Mouse (Mus musculus): ENCODE data around the gene Gm17455.

Gene Gm17455

DNA sequence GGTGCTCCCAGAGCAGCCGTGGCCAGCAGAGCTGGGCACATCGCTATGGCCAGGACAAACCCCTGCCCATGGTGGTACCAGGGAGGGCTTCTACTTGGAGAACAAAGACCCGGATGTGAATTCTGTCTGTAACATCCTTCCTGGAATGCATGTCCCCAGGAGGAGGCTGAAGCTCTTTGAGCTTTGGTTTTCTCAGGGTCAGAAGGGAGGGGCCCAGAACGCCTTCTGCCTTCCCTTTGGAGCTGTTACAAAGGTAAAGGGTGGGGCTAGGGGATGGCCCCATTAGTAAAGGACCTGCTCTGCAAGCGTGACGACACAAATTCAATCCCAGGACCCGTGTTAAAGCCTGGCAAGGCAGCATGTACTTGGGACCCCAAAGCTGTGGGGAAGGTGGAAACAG is 23.2 kb downstream of the Gm17455 start:
- DNase-seq: no peak

GRCm38 (mm10) chr10:60430001-60430400 is 30.5 kb downstream of the Gm17455 start:
- no peak for DNase-seq

DNA sequence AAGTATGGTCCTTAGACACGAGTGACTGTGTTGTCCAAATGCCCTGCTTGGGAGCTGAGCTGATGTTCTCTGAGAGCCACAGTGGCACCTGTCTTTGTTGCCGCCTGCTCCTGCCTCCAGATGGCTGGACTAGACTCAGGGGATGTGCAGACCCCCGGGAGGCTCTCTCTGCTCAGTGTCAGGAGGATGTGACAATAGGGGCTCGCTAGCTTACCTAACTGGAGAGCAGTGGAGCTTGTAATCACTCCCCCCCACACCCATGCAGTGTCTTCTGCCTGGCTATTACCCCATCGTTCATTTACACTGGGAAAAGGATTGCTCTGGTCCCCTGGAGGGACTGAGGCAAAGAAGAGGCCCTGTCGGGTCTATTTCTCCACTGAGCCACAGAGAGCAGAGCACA is 31.1 kb downstream of the Gm17455 start:
- DNase-seq: no peak

- no peak for DNase-seq
Measured at GRCm38 (mm10) chr10:60432679-60433078, 33.2 kb downstream of the Gm17455 start.

DNA sequence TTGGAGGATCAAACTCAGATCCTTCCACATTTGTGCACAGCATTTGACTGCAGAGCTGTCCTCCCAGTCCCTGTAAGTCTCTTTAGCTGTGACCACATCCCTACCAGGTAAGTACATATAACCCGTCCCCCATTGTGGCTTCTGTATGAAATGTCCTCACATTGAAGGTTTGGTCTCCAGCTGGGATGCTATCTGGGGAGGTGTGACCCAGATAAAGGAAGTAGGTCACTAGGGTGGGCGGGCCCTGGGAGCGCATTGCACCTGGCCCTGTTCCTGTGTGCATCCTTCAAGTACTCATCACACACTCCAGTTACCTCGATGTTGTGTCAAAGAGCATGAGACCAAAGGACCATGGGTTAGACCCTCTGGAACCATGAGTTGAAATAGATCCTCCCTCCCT is 42.8 kb downstream of the Gm17455 start:
- DNase-seq: no peak

DNA sequence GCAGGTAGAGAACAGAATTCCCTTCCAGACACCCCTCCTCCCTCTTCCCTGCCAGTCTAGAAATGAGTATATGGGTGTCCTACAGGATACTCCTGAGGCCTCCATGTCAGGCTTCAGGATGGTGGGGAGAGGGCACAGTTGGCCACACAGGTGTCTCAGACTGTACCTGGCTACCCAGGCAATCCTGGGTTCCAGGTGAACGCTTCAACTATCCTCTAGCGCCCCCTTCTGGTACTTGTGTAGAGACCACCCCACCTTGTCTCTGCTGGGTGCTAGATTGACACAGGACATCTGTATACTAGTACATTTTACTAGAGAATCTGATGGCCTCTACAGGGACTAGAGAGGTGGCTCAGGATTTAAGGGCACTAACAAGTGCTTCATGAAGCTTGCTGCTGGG is 43.6 kb downstream of the Gm17455 start:
- no peak for DNase-seq

DNA sequence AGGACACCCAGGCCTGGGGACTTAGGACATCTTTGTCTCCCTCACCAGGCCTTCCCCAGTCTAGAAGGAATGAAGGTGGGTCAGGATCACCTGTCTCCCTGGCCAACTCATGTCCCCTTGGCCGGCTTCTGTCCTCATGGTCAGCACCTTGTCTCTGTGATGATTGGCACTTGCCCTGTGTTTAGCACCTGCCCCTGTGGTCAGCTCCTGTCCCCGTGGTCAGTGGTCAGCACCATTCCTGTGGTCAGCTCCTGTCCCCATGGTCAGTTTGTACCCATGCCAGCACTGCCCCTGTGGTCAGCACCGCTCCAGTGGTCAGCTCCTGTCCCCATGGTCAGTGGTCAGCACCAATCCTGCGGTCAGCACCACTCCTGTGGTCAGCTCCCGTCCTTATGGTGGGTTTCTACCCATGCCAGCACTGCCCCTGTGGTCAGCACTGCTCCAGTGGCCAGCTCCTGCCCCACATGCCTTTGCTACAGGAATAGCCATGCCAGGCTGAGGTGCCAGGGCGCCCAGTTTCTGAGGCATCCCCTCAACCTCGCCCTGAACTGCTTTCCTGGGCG is 45.6 kb downstream of the Gm17455 start:
- peak; percentile 45 to 60 for DNase-seq

GRCm38 (mm10) chr10:60447186-60447585 is 47.7 kb downstream of the Gm17455 start:
- DNase-seq: no peak

Data from kidney, postnatal 25 days (tissue).